Mouse (Mus musculus) gastrocnemius, adult 18-20 months (tissue): ENCODE data around the gene 4930404H24Rik. TPM values are rescaled to one million over a fixed set of nuclear protein-coding genes. Genes with fewer than 3 reads are reported as not detected.

Source experiments
- DNase-seq: peaks from one replicate; pipeline ENCODE4 v3.0.0; 2021; ENCODE audit warnings: low spot score
- total RNA-seq, 2 experiments: library from RNA; stranded (reverse); gene quantifications; 2 replicates each; pipeline ENCODE4 v1.2.3; 2021

The 4930404H24Rik gene
- total RNA-seq, 2 experiments from 2014 or later: not detected

GRCm38 (mm10) chr2:153509211-153510029, 16.8 kb downstream of the 4930404H24Rik start:
- DNase-seq: no peak

DNA sequence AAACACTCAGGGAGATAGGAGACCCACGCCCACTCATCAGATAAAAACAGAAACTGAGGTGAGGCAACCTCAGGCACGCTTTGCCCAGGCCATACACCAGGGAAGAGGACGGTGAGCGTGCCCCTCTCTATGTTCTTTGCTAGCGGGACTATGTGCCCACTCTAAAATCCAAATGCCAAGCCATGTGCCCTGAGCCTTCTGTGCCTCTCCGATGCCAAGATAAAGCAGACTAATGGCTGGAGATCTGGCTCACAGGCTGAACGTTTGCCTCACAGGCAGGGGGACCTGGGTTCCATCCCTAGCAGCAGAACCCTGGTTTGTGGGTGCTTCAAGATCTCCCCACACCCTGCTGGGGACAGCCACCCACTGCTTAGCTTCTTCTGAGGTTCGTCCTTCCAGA, 17.5 kb downstream of the 4930404H24Rik start:
- DNase-seq: no peak

- no peak for DNase-seq
Measured at GRCm38 (mm10) chr2:153511562-153511961, 19.0 kb downstream of the 4930404H24Rik start.

DNA sequence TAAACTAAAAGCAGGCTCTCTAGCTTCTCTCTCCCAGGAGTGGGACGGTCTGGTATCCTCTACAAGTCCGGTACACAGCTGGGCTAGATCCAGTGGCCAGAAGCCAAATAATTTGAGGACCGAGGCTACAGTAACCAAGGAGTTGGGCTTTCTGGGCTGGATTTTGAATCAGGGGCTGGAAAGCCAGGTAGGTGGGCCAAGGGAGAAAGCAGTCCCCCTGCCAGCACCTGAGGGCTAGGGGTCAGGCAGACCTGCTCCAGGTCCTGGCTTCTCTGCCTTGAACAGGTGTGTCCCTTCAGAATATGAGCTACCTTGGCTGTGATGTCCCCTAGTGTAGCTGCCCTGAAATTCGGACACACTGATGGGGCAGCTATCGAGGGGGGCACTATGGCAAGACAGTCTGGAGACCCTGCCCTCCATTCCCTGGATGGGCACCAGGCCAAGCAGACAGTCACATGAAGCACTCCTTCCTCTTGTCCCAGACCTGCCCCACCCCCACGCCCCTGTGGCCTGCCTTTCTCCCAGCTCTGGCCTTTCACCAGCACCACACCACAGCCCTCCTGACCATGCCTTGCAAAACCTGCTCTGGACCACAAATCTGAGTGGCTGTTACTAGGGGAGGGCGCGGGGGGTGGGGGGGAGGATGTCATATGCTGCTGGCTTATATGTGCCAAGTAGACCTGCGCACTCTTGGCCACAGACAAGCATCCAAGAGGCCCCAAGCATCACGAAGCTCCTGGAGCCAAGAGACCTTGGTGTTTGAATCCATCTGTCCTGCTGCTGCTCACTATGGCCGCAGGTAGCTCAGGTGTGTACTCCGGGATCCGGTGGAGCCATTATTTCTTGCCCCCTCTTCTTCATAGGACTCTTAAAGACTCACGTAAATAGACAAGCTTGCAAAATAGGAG, 20.1 kb downstream of the 4930404H24Rik start:
- no peak for DNase-seq

DNA sequence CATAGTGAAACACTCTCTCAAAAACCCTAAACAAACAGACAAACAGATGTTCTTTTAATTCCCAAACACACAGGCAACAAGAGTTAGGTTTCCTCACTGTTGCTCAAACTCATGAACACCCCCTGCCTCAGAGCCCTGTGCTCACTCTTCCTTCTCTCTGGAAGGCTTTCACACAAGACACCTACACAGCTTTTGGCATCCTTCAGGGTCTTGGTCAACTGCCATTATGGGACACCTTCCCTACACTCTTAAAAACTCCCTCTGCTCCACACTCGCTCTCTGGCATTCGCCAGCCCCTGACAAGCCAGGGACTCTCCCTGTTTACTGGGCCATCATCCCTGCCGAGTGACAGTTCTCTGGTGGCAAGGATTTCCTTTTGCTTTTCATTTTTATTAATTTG, 21.4 kb downstream of the 4930404H24Rik start:
- DNase-seq: no peak

DNA sequence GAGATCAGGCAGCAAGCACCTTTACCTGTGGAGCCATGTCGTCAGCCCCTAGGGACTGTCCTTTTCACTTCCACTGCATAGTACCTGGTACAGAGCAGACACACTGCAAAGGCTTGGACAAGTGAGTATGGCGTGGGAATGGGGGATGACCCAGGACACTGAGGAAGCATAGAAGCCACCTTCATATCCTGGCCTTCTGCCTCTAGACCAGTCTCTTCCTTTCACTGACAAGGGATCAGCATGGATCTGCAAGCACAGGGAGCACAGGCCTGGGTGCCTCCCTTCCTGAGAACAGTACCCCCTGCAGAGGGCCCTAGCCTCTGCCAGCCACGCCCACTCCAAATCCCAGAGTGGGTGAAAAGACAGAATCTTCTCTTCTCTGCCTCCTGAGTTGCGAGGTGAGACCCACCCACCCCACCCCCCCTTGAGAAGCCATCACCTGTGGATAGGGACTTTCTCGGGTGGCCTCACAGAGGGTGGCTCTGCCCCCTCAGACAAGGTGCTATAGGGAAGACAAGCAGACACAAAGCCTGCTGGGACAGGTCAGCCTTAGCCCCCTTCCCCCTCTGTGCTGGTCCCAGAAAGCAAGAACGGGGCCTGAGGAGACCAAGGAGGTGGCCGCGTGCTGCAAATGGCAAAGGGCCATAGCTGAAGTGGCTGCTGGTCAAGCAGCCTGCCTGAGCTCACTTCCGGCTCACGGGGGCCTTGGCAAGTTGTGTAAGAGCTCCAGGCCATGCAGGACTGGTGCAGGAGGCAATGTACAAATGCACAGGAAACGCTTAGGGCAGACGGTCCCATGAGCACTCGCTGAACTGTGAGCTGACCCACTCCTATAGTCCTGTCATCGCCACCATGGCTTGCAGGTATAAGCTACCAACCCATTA, 22.1 kb downstream of the 4930404H24Rik start:
- DNase-seq: no peak

- DNase-seq: no peak
Measured at GRCm38 (mm10) chr2:153515582-153515981, 23.0 kb downstream of the 4930404H24Rik start.

GRCm38 (mm10) chr2:153516961-153517360, 24.4 kb downstream of the 4930404H24Rik start:
- DNase-seq: no peak

DNA sequence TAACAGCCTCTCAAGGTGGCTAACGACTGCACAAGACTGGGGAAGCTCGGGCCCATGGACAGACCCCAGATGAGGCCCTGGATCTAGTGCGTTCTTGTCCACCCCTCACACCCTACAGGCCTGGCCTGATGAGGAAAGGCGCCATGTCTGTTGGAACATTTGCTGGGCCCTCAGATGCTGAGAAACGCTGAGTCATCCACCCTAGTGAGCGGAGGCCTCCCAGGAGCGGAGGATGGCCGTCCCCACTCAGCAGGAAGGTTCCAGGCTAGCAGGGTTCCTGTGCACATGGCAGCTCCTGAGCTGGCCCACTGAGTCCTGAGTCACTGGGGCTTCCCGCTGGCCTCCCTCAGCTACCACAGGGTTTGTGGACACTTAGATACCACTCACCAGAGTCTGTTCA, 27.5 kb downstream of the 4930404H24Rik start:
- DNase-seq: no peak

DNA sequence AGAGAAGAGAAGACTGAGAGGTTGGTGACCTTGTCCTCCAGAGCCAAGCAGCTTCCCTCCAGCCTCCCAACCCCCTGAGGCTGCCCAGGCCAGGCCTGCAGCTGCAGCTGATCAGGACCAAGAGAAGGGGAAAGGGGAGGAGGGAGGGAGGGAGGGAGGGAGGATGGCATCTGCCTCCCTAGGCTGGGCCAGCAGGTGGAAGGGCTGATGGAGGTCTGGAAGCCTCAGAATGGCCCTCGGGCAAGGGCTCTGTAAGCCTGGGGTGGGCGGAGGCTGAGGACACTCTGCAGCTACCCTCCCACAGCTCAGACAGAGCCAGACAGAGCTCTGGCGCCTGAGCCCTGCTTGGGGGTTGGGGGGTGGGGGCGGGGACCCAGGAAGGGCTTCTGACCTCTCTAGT, 29.7 kb downstream of the 4930404H24Rik start:
- no peak for DNase-seq

DNA sequence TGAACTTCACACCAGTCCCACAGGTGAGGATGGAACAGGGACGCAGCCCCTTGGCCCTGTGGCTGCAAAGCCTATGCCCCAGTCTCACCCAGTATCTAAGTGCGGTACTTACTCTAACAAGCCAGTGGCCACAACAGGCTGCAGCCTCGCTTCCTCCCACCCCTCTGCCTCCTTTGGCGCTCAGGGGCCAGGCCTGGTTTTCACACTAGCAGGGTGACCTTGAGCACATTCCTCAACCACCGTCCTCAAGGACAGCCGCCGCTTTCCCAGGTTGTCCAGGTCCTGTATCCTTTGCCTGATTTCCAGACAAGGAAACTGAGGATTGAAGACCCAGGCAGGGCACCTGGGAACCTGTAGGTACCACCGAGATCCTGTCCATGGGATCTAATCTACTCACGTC, 30.6 kb downstream of the 4930404H24Rik start:
- no peak for DNase-seq

DNA sequence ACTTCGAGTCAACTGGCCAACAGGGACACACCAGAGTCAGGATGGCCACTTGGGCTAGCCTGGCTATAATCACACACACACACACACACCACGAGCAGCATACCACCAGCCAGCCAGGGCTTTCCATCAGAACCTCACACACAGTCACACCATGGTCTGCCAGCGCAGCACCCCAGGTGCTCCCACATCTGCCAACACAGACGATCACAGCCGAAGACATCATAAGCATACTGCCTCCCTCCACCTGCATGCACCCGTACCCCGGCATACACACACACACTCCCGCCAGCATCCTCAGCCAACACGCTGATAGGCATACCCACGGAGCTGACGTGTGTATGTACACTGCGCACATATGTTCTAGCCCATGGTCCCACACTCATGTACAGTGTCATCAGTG, 31.1 kb downstream of the 4930404H24Rik start:
- DNase-seq: no peak

- DNase-seq: no peak
Measured at GRCm38 (mm10) chr2:153524727-153525126, 32.1 kb downstream of the 4930404H24Rik start.

GRCm38 (mm10) chr2:153525906-153526311, 33.3 kb downstream of the 4930404H24Rik start:
- no peak for DNase-seq

DNA sequence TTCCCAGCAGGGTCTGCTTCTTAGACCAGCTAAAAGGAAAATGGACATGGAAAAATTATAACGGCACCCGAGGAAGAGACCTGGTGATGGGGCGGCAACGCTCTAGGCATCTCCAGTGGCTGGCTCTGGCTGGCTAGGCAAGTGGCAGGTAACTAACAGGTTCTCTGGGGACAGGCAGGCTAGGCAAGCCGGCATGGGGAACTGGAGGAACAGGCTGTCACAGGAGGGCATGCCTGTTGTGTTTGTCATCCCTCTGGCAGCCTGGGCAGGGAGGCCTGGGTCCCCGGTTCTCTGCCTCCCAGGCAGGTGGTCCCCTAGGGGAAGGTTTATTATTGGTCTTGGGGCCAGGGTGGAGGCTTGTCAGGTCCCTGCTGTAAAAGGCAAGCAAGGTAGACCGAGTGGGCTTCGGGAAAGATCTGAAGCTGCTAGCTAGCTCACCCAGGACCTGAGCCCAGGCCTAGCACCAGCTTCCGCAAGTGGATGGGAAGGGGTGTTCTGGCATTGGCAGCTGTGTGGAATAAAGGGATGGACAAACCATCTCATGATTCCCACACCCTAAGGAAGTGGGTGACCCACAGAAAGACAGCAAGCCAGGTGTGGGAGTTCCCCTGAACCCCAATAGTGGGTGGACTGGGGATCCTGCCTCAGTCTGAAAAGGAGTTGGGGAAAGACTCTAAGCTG, 34.4 kb downstream of the 4930404H24Rik start:
- no peak for DNase-seq

DNA sequence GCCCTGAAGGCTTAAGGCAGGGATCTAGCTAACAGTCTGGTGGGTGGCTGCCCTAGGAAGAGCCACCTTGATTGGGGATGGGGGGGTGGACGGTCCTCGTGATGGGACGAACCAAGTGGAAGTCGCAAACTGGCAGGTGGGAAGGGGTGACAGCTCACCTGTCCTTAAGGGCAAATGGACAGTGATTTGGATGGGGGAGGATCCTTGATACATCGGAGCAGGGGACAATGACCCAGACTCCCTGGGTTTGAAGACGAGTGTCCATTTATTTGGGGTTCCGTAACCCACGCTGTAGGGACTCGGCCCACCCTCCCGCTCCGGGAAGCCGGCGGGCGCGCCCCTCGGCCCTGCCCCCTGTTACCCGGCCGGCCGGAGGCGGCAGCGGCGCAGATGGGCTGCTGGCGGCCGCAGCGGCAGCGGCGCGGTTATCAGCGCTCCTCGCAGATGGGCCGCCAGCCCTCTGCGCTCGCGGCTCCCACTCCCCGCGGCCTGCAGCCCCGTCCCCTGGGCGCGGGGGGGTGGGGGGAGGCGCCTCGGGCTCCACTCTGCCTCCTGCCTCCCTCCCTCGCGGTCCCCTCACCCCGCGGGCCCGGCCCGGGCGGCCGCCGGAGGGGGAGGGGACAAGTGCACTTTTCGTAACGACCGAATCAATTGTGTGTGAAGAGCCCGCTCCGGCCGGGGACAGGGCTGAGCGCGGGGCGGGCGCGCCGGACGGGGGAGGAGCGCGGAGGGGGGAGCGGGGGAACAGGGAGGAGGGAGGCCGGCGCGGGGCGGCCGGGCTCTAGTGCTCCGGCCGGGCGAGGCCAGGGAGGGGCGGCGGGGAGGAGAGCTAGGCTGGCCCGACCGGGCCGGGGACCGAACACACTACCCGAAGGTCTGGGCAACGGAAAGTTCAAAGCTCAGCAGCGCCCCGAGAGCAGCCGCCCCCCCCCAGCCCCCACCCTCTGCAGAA, 35.3 kb downstream of the 4930404H24Rik start:
- DNase-seq: peak; percentile 29

- DNase-seq: no peak
Measured at GRCm38 (mm10) chr2:153528571-153529364, 36.2 kb downstream of the 4930404H24Rik start.

GRCm38 (mm10) chr2:153529365-153529781, 36.8 kb downstream of the 4930404H24Rik start:
- DNase-seq: peak; percentile 63
